Mouse (Mus musculus) midbrain, embryonic 16.5 days (tissue): ENCODE data around the gene Slco3a1. TPM values are rescaled to one million over a fixed set of nuclear protein-coding genes. Genes with fewer than 3 reads are reported as not detected.

Experiments used
- ATAC-seq: fragments of 200-750 bp; cut with Nextera tagmentation; 2 replicates; pipeline ENCODE4 v1.8.0; 2017; ENCODE audit warnings: moderate TSS enrichment
- H3K27ac ChIP-seq: fragments of 300-500 bp; sonication (generic); 2 replicates; pipeline ENCODE4 v1.5.1; 2014; ENCODE audit warnings: mild to moderate bottlenecking, low read length, mixed read lengths
- H3K27me3 ChIP-seq: fragments of 300-500 bp; sonication (generic); 2 replicates; pipeline ENCODE4 v1.6.1; 2014; ENCODE audit warnings: low read depth, low read length, mixed read lengths; ENCODE audit not compliant: control insufficient read depth, insufficient read depth
- H3K36me3 ChIP-seq: fragments of 300-500 bp; sonication (generic); 2 replicates; pipeline ENCODE4 v1.6.1; 2014; ENCODE audit warnings: mild to moderate bottlenecking, low read length, moderate library complexity, mixed read lengths; ENCODE audit not compliant: control insufficient read depth, insufficient read depth
- H3K4me1 ChIP-seq: fragments of 300-500 bp; sonication (generic); 2 replicates; pipeline ENCODE4 v1.6.1; 2014; ENCODE audit warnings: mild to moderate bottlenecking, low read length, mixed read lengths; ENCODE audit not compliant: control insufficient read depth, insufficient read depth
- H3K4me2 ChIP-seq: fragments of 300-500 bp; sonication (generic); 2 replicates; pipeline ENCODE4 v1.6.1; 2014; ENCODE audit warnings: mild to moderate bottlenecking, low read length, mixed read lengths
- H3K4me3 ChIP-seq: fragments of 300-500 bp; sonication (generic); 2 replicates; pipeline ENCODE4 v1.5.1; 2014; ENCODE audit warnings: low read depth, mild to moderate bottlenecking, low read length, moderate library complexity, mixed read lengths
- H3K9ac ChIP-seq: fragments of 300-500 bp; sonication (generic); 2 replicates; pipeline ENCODE4 v1.6.1; 2014; ENCODE audit warnings: low read depth, low read length, mixed read lengths
- H3K9me3 ChIP-seq: fragments of 300-500 bp; sonication (generic); replicated peaks from 2 replicates; pipeline ENCODE4 v1.6.1; 2014; ENCODE audit warnings: mild to moderate bottlenecking, low read length, mixed read lengths; ENCODE audit not compliant: control insufficient read depth, poor library complexity, severe bottlenecking
- WGBS: fragments of 180-500 bp; shearing (Covaris S2); extraction: QIAGEN DNeasy Blood & Tissue Kit; methylation state at CpG from one replicate; pipeline ENCODE4 v1.1.7; 2014; 5-methylcytosine and 5-hydroxymethylcytosine counted together
- polyA plus RNA-seq: library from polyadenylated mRNA; unstranded; fragments of >200 nt; fragmentation: Nextera tagmentation; extraction: Ambion mirVana; gene quantifications from 2 replicates; pipeline ENCODE4 v1.2.1, GENCODE M21; 2015

Slco3a1 gene
- polyA plus RNA-seq, 1 experiment from 2014 or later = 27.2 TPM

DNA sequence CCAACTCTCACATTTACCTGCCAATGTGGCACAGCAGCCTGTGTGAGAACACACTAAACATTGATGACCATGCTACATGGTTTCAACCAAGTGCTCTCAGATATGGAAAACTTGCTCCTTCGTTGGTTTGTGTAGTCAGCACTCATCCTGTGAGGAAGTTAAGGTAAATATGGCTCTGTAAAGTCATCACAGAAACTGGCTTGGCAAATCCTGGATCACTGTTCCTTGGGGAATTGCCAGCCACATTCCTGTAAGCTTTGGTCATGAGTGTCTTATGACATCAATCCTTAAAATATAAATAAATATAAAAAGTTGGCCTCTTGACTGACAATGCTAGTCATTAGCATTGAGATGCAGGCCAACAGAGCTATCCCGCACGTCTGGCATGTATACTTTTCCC, 94.8 kb downstream of the Slco3a1 start:
- 87% methylated on average over 3 of the region's 3 CpGs for WGBS
- ATAC-seq = no peak
- Histone ChIP-seq H3K4me2 (no peak overlapping the region), H3K9me3 (no peaks in the 10 kb centered on the region), H3K36me3 (no peaks in the 10 kb centered on the region), H3K9ac (no peak overlapping the region), H3K27ac (no peak overlapping the region), H3K27me3 (no peaks in the 10 kb centered on the region), H3K4me1 (peaks cover 5% of the 10 kb centered on the region), H3K4me3 (no peak overlapping the region)

DNA sequence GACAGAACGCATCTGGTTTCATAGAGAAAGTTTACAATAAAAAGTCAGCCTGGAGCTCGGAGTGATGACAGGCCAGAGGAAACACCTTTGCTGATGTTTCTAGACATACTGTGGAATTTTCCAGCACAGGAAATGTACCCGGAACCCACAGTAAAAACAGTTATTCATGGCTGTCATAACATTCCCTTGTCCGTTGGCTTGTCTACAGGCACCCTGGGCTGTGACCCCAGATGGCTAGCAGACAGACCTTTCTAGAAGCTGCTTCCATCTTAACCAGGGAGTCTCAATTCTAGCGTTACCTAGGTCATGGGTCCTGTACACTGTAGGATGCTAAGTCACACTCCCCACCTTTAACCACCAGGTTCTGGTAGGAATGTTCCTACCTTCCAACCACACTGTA, 95.3 kb downstream of the Slco3a1 start:
- Histone ChIP-seq H3K27me3 (no peaks in the 10 kb centered on the region), H3K4me1 (peaks cover 5% of the 10 kb centered on the region), H3K36me3 (no peaks in the 10 kb centered on the region), H3K4me3 (no peak overlapping the region), H3K9me3 (no peaks in the 10 kb centered on the region), H3K4me2 (no peak overlapping the region), H3K27ac (no peak overlapping the region), H3K9ac (no peak overlapping the region)
- no peak for ATAC-seq
- 86% methylated on average over 5 of the region's 5 CpGs for WGBS

DNA sequence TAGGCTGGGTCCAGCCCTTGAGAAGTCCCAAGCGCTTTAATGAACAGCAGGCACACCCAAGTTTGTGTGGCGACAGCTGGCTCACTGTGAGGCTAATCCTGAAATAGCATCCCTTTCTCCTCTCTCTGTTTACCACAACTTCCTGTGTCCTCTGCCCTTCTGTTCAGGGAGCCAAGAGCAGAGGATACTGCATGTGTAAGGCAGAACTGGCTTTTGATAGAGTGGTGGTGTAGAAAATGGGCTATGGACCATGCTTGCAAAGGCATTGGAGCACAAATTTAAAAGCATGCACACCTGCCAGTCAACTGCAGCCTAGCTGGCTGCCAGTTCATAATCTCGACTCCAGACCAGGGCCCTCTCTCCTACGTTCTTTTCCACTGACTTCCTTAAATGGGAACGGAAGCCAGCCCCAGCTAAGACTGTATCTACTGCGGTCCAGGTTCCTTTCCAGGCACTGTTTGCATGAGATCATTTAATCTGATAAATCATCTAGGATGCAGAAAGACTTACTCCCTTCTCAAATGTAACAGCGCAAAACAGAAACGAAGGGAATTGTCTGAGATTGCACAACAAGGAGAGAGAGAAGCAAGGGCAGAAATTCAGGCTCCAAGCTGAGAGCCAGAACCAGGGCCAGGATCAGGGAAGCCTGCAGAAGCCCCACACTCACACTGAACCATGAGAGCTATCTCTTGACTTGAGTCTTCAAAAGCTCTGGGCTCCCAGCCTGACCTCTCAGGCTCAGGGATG, 95.9 kb downstream of the Slco3a1 start:
- Histone ChIP-seq H3K36me3 (no peaks in the 10 kb centered on the region), H3K27me3 (no peaks in the 10 kb centered on the region), H3K4me1 (peaks cover 5% of the 10 kb centered on the region), H3K27ac (no peak overlapping the region), H3K9ac (no peak overlapping the region), H3K4me3 (no peak overlapping the region), H3K4me2 (no peak overlapping the region), H3K9me3 (no peaks in the 10 kb centered on the region)
- no peak for ATAC-seq
- WGBS = 78% methylated on average over 8 of the region's 8 CpGs

DNA sequence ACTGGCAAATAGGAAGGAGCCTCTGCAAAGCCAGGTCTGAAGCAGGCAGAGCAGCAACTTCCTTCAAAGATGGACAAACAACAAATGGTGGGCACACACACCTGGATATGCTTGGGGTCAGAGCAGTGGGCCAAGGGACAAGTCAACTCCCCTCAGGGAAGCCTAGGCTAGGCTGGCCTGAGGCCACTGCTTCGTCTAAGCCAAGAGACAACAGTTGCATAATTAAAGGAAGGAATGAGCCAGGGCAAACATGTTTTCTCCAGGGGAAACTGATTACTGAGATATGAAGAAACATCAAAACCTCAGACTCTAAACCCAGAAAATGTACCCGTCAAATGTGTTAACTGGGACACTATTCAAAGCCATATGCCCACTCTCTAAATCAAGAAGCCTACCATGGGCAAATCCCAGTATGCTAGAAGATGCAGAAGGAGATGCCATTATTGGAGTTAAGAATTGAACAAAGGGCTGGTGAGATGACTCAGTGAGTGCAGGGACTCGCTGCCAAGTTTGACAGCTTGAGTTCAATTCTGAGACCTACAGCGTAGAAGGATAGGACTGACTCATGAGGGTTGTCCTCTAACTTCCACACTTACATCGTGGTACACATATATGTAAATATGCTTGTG, 97.1 kb downstream of the Slco3a1 start:
- WGBS = 84% methylated on average over 5 of the region's 5 CpGs
- H3K36me3 ChIP-seq = no peaks in the 10 kb centered on the region
- peaks cover 3% of the 10 kb centered on the region for H3K4me1 ChIP-seq
- no peak overlapping the region for H3K4me3 ChIP-seq
- H3K9ac ChIP-seq = no peak overlapping the region
- no peak for ATAC-seq
- H3K4me2 ChIP-seq = no peak overlapping the region
- no peaks in the 10 kb centered on the region for H3K27me3 ChIP-seq
- no peak overlapping the region for H3K27ac ChIP-seq
- no peaks in the 10 kb centered on the region for H3K9me3 ChIP-seq

DNA sequence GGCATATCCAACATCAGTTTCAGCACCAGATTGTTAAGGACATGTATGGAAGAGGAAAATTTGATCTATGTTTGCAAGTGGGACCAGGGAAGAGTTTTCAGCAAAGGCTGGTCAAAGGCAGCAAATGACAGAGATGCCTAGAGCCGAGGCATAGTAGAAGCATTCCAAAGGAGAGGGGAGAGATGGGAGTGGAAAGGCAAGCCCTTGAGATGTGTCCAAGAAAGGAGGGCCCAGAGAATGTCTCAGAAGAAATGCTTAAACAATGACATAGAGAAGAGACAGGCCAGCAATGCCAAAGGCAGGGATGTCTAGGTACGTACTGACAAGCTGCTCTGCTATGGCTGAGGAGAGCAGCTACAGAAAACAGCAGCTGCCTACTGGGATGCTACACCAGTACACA, 97.8 kb downstream of the Slco3a1 start:
- ATAC-seq = no peak
- H3K4me2 ChIP-seq = no peak overlapping the region
- H3K4me1 ChIP-seq = no peaks in the 10 kb centered on the region
- no peak overlapping the region for H3K9ac ChIP-seq
- no peak overlapping the region for H3K27ac ChIP-seq
- no peaks in the 10 kb centered on the region for H3K36me3 ChIP-seq
- H3K9me3 ChIP-seq = no peaks in the 10 kb centered on the region
- H3K4me3 ChIP-seq = no peak overlapping the region
- WGBS = 92% methylated on average over 2 of the region's 2 CpGs
- no peaks in the 10 kb centered on the region for H3K27me3 ChIP-seq

DNA sequence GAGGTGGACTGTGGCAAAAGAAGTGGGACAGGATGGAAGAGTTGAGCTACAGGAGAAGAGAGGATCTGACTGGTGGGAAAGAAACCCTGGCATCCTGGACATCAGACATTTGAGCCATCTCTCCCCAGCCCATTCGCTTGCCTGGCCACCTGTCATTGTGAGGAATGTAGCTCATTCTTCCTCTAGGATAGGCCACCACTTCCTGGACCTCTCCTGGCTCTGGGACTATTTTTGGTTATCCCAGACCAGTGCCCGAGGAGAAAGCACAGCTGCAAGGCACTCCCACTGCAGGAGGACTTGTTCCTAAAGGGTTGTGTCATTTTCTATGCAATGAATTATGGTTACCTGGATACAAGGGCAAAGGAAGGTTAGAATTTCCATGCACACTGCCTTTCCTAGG, 103.5 kb downstream of the Slco3a1 start:
- no peaks in the 10 kb centered on the region for H3K4me1 ChIP-seq
- 67% methylated on average over 2 of the region's 2 CpGs for WGBS
- H3K4me2 ChIP-seq = no peak overlapping the region
- H3K9ac ChIP-seq = no peak overlapping the region
- ATAC-seq = no peak
- no peaks in the 10 kb centered on the region for H3K9me3 ChIP-seq
- no peak overlapping the region for H3K27ac ChIP-seq
- H3K27me3 ChIP-seq = no peaks in the 10 kb centered on the region
- H3K4me3 ChIP-seq = no peak overlapping the region
- no peaks in the 10 kb centered on the region for H3K36me3 ChIP-seq

DNA sequence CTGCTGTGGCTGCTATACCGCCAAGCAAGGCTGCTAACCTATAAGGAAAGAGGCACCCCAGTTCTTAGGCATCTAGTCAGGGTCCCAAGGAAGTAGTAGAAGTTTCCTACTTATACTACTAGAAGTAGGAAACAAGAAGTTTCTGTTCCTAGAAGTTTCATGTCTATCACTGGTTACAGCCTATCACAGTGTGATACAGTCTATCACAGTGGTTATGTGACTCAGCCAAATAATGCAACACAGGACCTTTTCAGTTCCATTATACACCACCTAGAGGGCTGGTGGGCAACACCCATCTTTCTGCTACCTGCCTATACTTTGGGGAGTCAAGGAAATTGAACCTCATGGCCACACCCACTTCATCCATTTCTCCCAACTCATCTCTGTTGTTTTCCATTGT, 104.8 kb downstream of the Slco3a1 start:
- H3K4me1 ChIP-seq = no peaks in the 10 kb centered on the region
- no peak overlapping the region for H3K27ac ChIP-seq
- no peaks in the 10 kb centered on the region for H3K27me3 ChIP-seq
- no peak overlapping the region for H3K9ac ChIP-seq
- no peak overlapping the region for H3K4me2 ChIP-seq
- H3K4me3 ChIP-seq = no peak overlapping the region
- no peaks in the 10 kb centered on the region for H3K36me3 ChIP-seq
- ATAC-seq = no peak
- no peaks in the 10 kb centered on the region for H3K9me3 ChIP-seq
- 93% methylated on average over 1 of the region's 1 CpGs for WGBS

DNA sequence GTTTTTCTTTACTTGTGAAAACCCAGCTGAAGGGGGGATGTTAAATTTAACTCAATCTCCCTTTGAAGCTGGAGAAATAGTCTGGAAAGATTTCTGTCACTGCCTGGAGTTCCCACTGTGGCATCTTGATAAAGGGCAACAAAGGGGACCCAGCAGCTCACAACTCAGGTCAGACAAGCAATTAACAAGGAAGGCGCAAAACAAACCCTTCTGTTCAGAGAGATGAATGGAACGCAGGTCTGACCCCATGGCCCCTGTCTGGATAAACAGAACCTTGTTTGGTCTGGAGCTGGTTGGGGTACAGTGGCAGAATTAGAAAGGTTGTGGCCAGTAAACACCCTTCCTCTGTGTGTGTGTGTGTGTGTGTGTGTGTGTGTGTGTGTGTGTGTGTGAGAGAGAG, 106.8 kb downstream of the Slco3a1 start:
- Histone ChIP-seq H3K4me2 (no peak overlapping the region), H3K9ac (no peak overlapping the region), H3K27me3 (no peaks in the 10 kb centered on the region), H3K9me3 (no peaks in the 10 kb centered on the region), H3K27ac (no peak overlapping the region), H3K36me3 (no peaks in the 10 kb centered on the region), H3K4me1 (no peaks in the 10 kb centered on the region), H3K4me3 (no peak overlapping the region)
- no peak for ATAC-seq
- WGBS = 6% methylated on average over 2 of the region's 2 CpGs

DNA sequence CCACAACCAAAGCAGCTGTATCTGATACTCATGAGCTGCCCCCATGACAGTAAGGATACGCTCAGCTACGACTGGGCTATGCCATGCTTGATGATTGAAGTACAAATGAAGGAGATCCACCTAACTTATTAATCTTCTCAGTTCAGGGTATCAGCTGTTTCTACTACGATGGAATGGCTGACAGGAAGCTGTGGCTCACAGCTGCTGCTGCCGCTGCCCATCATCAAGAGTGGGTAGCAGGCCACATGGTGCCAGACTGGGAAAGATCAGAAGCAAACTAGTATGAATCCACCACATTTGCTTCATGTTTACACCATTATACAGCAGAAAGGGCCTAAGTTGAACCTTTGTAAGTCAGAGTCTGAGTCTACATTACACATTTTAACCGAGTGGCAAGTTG, 109.4 kb downstream of the Slco3a1 start:
- Histone ChIP-seq H3K4me2 (no peak overlapping the region), H3K9ac (no peak overlapping the region), H3K4me3 (no peak overlapping the region), H3K27ac (no peak overlapping the region), H3K36me3 (no peaks in the 10 kb centered on the region), H3K27me3 (no peaks in the 10 kb centered on the region), H3K4me1 (no peaks in the 10 kb centered on the region), H3K9me3 (no peaks in the 10 kb centered on the region)
- no peak for ATAC-seq
- WGBS = 75% methylated on average over 5 of the region's 5 CpGs
